Mouse (Mus musculus): ENCODE results near the gene Myrf.

DNA sequence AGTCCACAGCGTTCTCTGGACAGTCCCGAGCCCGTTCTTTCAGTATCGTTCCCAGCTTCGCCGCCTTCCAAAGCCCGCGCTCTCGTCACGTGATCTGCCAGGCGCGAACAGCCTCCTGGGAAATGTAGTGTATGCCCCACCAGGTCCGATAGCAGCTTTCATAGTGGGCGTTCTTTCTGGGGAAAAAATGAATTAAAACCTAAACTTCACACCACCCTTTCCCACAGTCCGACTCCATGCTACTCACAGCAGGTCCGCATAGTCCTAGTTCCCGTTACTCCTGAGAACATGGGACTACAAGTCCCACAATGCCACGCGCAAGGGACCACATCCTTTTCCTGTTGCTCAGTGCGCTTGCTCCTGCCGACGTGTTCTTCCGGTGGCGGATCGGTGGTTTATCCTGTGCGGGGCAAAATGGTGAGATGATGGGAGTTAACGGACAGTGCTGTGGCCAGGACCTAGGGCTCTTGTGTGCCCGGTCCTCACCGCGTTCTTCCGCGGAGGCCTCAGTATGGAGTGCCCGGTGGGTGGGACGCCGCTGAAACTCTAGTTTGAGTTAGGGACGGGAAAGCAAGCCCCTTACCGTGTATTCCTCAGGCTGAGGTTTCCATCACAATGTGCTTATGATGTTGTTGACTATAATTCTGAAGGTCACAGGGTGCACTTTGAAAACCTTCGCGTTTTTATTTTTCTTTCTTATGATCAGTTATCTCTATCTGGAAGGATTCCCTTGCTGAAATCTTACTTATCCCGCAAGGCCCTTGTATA lies 36.5 kb downstream of the Myrf start, which contains the start of the genes Tmem258 and Fen1:
- TF ChIP-seq CTCF (IDR thresholded peaks at IDR 0.05; ENCODE audit: borderline replicate concordance, extremely low read depth, insufficient read depth, insufficient read length) (no peak), POLR2A (IDR thresholded peaks at IDR 0.05; ENCODE audit: borderline replicate concordance, extremely low read depth, insufficient read depth, insufficient read length, poor library complexity, severe bottlenecking) (no peak; the same call in 1 of the 2 replicates)
